Mouse (Mus musculus) liver, embryonic 12.5 days (tissue): Measurements from ENCODE around the gene Adat1. TPM values are rescaled to one million over a fixed set of nuclear protein-coding genes. Genes with fewer than 3 reads are reported as not detected.

Source experiments
- ATAC-seq: fragments of 200-750 bp; cut with Nextera tagmentation; 2 replicates; pipeline ENCODE4 v1.8.0; 2017; ENCODE audit warnings: moderate number of reproducible peaks, mild to moderate bottlenecking, moderate library complexity
- H3K27ac ChIP-seq: fragments of 300-500 bp; sonication (generic); 2 replicates; pipeline ENCODE4 v1.5.1; 2016; ENCODE audit warnings: mild to moderate bottlenecking
- H3K27me3 ChIP-seq: fragments of 300-500 bp; sonication (generic); replicated peaks from 2 replicates; pipeline ENCODE4 v1.6.1; 2016; ENCODE audit warnings: mild to moderate bottlenecking, moderate library complexity
- H3K36me3 ChIP-seq: fragments of 300-500 bp; sonication (generic); 2 replicates; pipeline ENCODE4 v1.6.1; 2016; ENCODE audit warnings: mild to moderate bottlenecking, moderate library complexity
- H3K4me1 ChIP-seq: fragments of 300-500 bp; sonication (generic); 2 replicates; pipeline ENCODE4 v1.6.1; 2016
- H3K4me2 ChIP-seq: fragments of 300-500 bp; sonication (generic); 2 replicates; pipeline ENCODE4 v1.6.1; 2016; ENCODE audit warnings: mild to moderate bottlenecking, moderate library complexity
- H3K4me3 ChIP-seq: fragments of 300-500 bp; sonication (generic); 2 replicates; pipeline ENCODE4 v1.5.1; 2016; ENCODE audit warnings: mild to moderate bottlenecking, moderate library complexity
- H3K9ac ChIP-seq: fragments of 300-500 bp; sonication (generic); 2 replicates; pipeline ENCODE4 v1.6.1; 2016; ENCODE audit warnings: mild to moderate bottlenecking, moderate library complexity
- H3K9me3 ChIP-seq: fragments of 300-500 bp; sonication (generic); replicated peaks from 2 replicates; pipeline ENCODE4 v1.6.1; 2016; ENCODE audit warnings: mild to moderate bottlenecking, moderate library complexity
- whole genome bisulfite sequencing: fragments of 180-500 bp; shearing (Covaris S2); methylation state at CpG from one replicate; pipeline ENCODE4 v1.1.7; 2016; ENCODE audit not compliant: insufficient replicate concordance; 5-methylcytosine and 5-hydroxymethylcytosine counted together
- polyA plus RNA-seq: library from polyadenylated mRNA; unstranded; fragments of >200 nt; fragmentation: Nextera tagmentation; extraction: Ambion mirVana; gene quantifications from 2 replicates; pipeline ENCODE4 v1.2.1, GENCODE M21; 2016

Gene Adat1
- polyA plus RNA-seq, 1 experiment from 2014 or later = 6.9 TPM

DNA sequence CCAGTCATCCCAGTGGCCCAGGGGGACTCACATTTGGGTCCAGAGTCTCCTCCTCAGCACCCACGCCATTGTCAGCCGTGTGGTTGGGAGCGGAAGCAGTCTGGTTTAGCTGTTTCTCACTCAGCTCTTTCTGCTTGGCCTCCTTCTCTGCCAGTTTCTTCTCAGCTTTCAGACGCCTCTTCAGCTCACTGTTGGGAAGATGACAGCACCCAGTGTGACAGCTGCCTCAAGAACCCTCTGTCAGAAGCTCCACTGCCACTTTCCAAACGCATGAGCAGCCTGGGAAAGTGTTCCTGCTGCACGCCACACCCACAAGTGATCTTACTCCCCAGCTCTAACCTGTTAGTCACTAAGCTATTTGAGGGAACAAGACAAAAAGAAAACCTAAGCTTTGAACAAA, 13.5 kb upstream of the Adat1 start:
- Histone ChIP-seq H3K36me3 (peaks cover 80% of the 10 kb centered on the region), H3K27ac (no peak overlapping the region), H3K4me2 (no peak overlapping the region), H3K27me3 (no peaks in the 10 kb centered on the region), H3K4me3 (no peak overlapping the region), H3K4me1 (peaks cover 34% of the 10 kb centered on the region), H3K9ac (no peak overlapping the region), H3K9me3 (no peaks in the 10 kb centered on the region)
- WGBS = 78% methylated on average over 6 of the region's 6 CpGs
- ATAC-seq = no peak

- no peak overlapping the region for H3K4me3 ChIP-seq
- H3K27ac ChIP-seq = no peak overlapping the region
- peaks cover 88% of the 10 kb centered on the region for H3K36me3 ChIP-seq
- H3K4me2 ChIP-seq = no peak overlapping the region
- ATAC-seq = no peak
- H3K4me1 ChIP-seq = peaks cover 25% of the 10 kb centered on the region
- H3K27me3 ChIP-seq = no peaks in the 10 kb centered on the region
- no peaks in the 10 kb centered on the region for H3K9me3 ChIP-seq
- H3K9ac ChIP-seq = no peak overlapping the region
Measured at GRCm38 (mm10) chr8:112004754-112005153, 12.7 kb upstream of the Adat1 start.

DNA sequence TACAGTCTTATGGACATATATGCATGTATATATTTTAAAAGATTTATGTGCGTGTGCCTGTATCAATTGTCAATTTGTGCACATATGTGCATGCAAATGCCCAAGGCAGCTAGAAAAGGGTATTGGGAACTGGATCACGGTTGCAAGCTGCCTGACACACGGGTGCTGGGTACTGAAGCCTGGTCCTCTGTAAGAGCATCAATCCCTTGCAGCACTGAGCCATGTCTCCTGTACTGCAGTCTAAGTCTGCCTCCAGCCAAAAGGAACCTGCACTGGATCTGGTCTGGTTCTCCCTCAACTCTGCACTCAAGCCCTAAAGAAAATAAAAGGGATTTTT, 569 bp upstream of the Adat1 start:
- peaks cover 69% of the 10 kb centered on the region for H3K36me3 ChIP-seq
- H3K27ac ChIP-seq = no peak overlapping the region
- H3K4me3 ChIP-seq = no peak overlapping the region
- no peak for ATAC-seq
- peaks cover 19% of the 10 kb centered on the region for H3K4me1 ChIP-seq
- H3K4me2 ChIP-seq = peak overlapping the region; percentile 91
- WGBS = 61% methylated on average over 3 of the region's 3 CpGs
- H3K9ac ChIP-seq = no peak overlapping the region
- no peaks in the 10 kb centered on the region for H3K27me3 ChIP-seq
- H3K9me3 ChIP-seq = no peaks in the 10 kb centered on the region

- 49% methylated on average over 8 of the region's 8 CpGs for WGBS
- ATAC-seq = no peak
- Histone ChIP-seq H3K4me3 (peak overlapping the region; percentile 86), H3K9ac (peak overlapping the region; percentile 85), H3K4me2 (peak overlapping the region; percentile 91), H3K4me1 (peaks cover 19% of the 10 kb centered on the region), H3K27ac (no peak overlapping the region), H3K36me3 (peaks cover 66% of the 10 kb centered on the region), H3K9me3 (no peaks in the 10 kb centered on the region), H3K27me3 (no peaks in the 10 kb centered on the region)
Measured at GRCm38 (mm10) chr8:111991278-111991677, 824 bp downstream of the Adat1 start.

GRCm38 (mm10) chr8:111989911-111990310, 2.2 kb downstream of the Adat1 start:
- Histone ChIP-seq H3K36me3 (peaks cover 64% of the 10 kb centered on the region), H3K4me1 (peaks cover 20% of the 10 kb centered on the region), H3K9me3 (no peaks in the 10 kb centered on the region), H3K4me3 (no peak overlapping the region), H3K27me3 (no peaks in the 10 kb centered on the region), H3K27ac (no peak overlapping the region), H3K9ac (no peak overlapping the region), H3K4me2 (0 out of 2 replicates have a peak overlapping the region, but pooled peaks have one; percentile 8)
- 11% methylated on average over 7 of the region's 7 CpGs for WGBS
- peak; percentile 30; the same call in 1 of the 2 replicates for ATAC-seq

DNA sequence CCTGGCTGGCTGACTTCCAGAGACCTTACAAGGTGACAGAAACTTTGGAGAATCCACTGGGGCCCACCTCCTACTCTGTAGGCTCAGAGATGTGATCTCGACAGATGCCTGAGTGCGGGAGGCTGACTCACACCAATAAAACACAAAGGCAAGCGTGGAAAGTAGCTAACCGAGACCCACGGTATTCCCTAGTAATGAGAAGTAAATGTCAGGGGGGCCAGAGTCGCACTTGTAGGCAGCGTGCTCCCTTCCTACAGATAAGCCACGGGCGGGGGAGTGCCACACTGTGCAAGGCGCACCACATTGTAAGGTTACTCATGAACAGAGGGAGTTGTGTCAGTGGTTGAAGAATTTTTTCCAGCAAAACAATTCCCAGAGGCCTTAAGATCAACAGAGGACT, 7.6 kb downstream of the Adat1 start:
- Histone ChIP-seq H3K27me3 (no peaks in the 10 kb centered on the region), H3K36me3 (peaks cover 82% of the 10 kb centered on the region), H3K27ac (no peak overlapping the region), H3K9ac (no peak overlapping the region), H3K4me1 (peaks cover 13% of the 10 kb centered on the region; the same call in 1 of the 2 replicates), H3K4me2 (no peak overlapping the region), H3K4me3 (no peak overlapping the region), H3K9me3 (no peaks in the 10 kb centered on the region)
- no peak for ATAC-seq
- 51% methylated on average over 10 of the region's 10 CpGs for WGBS

DNA sequence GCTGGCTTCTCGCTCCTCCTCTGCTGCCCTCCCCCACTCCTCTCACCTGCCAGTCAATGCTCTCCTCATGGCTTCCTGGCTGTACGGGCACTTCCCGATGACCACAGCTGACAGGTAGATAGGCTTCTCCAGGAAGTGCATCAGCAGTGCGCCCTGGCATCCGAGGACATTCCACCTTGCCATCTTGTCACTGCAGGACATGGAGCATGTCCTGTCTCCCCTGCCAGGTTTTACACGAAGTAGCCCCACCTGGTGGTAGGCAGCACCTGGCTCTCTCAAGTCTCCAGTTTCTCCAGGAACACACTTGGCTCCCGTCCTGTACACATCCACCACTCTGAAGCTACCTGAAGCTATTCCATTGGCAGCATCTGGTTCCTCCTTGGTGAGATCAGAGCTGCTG, 10.0 kb downstream of the Adat1 start:
- Histone ChIP-seq H3K4me3 (no peak overlapping the region), H3K36me3 (peaks cover 81% of the 10 kb centered on the region), H3K27me3 (no peaks in the 10 kb centered on the region), H3K27ac (no peak overlapping the region), H3K4me1 (peaks cover 13% of the 10 kb centered on the region), H3K9ac (no peak overlapping the region), H3K9me3 (no peaks in the 10 kb centered on the region), H3K4me2 (no peak overlapping the region)
- ATAC-seq = no peak
- 75% methylated on average over 7 of the region's 7 CpGs for WGBS

DNA sequence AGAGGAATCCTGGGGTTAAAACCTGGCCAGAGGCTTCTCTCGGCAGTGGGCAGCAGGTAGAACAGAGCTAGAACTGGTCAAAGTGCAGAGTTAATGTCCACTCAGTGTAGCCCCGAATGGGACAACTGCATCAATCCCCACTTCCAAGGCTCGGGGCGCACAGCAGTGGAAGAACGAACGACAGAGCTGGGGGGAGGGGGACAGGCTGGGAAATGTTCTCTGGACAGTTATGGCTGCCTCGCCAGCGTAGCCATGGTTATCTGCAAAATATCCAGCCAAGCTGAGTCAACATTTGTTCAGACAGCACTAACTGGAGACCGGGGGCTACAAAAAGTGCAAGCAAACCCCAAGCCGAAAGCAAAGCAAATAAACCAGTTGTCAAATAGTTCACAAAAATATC, 14.0 kb downstream of the Adat1 start:
- no peak overlapping the region for H3K9ac ChIP-seq
- peak overlapping the region; percentile 19 for H3K4me2 ChIP-seq
- peak; percentile 40 for ATAC-seq
- H3K27me3 ChIP-seq = no peaks in the 10 kb centered on the region
- WGBS = 77% methylated on average over 10 of the region's 10 CpGs
- peaks cover 16% of the 10 kb centered on the region for H3K4me1 ChIP-seq
- peak overlapping the region; percentile 48; the same call in 1 of the 2 replicates for H3K27ac ChIP-seq
- peaks cover 86% of the 10 kb centered on the region for H3K36me3 ChIP-seq
- 0 out of 2 replicates have a peak, but pooled peaks cover 8% of the 10 kb centered on the region for H3K9me3 ChIP-seq
- no peak overlapping the region for H3K4me3 ChIP-seq

GRCm38 (mm10) chr8:111976326-111976725, 15.8 kb downstream of the Adat1 start:
- H3K27ac ChIP-seq = 0 out of 2 replicates have a peak overlapping the region, but pooled peaks have one; percentile 18
- 0 out of 2 replicates have a peak, but pooled peaks have one; percentile 4 for ATAC-seq
- H3K36me3 ChIP-seq = peaks cover 87% of the 10 kb centered on the region
- H3K4me3 ChIP-seq = no peak overlapping the region
- no peak overlapping the region for H3K9ac ChIP-seq
- 69% methylated on average over 2 of the region's 2 CpGs for WGBS
- 0 out of 2 replicates have a peak, but pooled peaks cover 8% of the 10 kb centered on the region for H3K9me3 ChIP-seq
- peaks cover 12% of the 10 kb centered on the region for H3K4me1 ChIP-seq
- H3K4me2 ChIP-seq = no peak overlapping the region
- no peaks in the 10 kb centered on the region for H3K27me3 ChIP-seq

DNA sequence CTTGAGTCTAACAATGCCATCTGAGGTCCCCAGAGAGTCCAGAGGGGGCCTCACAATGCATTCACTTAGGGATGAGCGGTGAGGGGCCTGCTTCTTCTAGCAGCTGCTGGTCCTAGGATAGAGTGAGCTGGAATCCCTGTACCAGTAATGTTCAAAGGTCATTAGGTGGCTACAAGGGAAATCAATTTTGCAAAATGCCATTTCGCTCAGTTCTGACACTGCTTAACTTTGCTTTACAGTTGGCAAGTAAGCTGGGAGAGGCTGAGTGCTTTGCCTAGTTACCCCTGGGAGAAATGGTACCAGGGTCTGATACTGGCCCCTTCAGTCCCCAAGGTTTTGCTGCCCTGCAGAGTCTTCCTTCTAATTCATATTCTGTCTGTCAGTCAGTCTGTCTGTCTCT, 16.4 kb downstream of the Adat1 start:
- Histone ChIP-seq H3K9ac (no peak overlapping the region), H3K9me3 (0 out of 2 replicates have a peak, but pooled peaks cover 8% of the 10 kb centered on the region), H3K36me3 (peaks cover 85% of the 10 kb centered on the region), H3K4me3 (no peak overlapping the region), H3K4me1 (peaks cover 12% of the 10 kb centered on the region), H3K27me3 (no peaks in the 10 kb centered on the region), H3K4me2 (no peak overlapping the region), H3K27ac (no peak overlapping the region)
- 83% methylated on average over 2 of the region's 2 CpGs for WGBS
- ATAC-seq = no peak

- WGBS = 90% methylated on average over 12 of the region's 12 CpGs
- no peak overlapping the region for H3K4me3 ChIP-seq
- H3K4me1 ChIP-seq = peaks cover 12% of the 10 kb centered on the region
- H3K4me2 ChIP-seq = no peak overlapping the region
- 0 out of 2 replicates have a peak, but pooled peaks cover 8% of the 10 kb centered on the region for H3K9me3 ChIP-seq
- H3K36me3 ChIP-seq = peaks cover 78% of the 10 kb centered on the region
- no peak overlapping the region for H3K27ac ChIP-seq
- H3K27me3 ChIP-seq = no peaks in the 10 kb centered on the region
- no peak overlapping the region for H3K9ac ChIP-seq
- ATAC-seq = no peak
Measured at GRCm38 (mm10) chr8:111974138-111974537, 18.0 kb downstream of the Adat1 start.

DNA sequence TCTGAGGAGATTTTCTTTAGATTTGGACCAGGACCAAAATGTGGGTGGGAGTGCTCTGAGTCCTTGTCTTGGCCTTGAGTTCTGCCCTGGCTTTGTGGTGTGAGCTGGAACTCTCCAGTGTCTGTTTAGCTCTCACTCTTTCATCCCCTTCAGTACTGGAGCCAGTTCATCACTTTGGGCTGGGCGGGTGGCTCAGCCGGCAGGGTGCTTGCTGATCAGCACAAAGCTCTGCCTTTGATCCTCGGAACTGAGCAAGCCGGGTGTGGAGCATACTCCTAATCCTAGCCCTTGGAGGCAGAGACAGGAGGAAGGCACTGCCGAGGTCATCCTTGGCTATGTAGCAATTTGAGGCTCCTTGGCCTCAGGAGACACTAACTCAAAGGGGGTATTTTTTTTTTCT, 23.1 kb downstream of the Adat1 start:
- Histone ChIP-seq H3K27ac (no peak overlapping the region), H3K4me1 (peaks cover 8% of the 10 kb centered on the region), H3K27me3 (no peaks in the 10 kb centered on the region), H3K9ac (no peak overlapping the region), H3K4me3 (no peak overlapping the region), H3K36me3 (peaks cover 47% of the 10 kb centered on the region), H3K9me3 (0 out of 2 replicates have a peak, but pooled peaks cover 5% of the 10 kb centered on the region), H3K4me2 (no peak overlapping the region)
- ATAC-seq = no peak
- 73% methylated on average over 5 of the region's 5 CpGs for WGBS

GRCm38 (mm10) chr8:111968541-111968940, 23.6 kb downstream of the Adat1 start:
- 83% methylated on average over 10 of the region's 10 CpGs for WGBS
- no peaks in the 10 kb centered on the region for H3K27me3 ChIP-seq

More at GRCm38 (mm10) chr8:111968541-111968940, 23.6 kb downstream of the Adat1 start:
- no peak for ATAC-seq
- no peak overlapping the region for H3K9ac ChIP-seq
- no peak overlapping the region for H3K27ac ChIP-seq
- H3K36me3 ChIP-seq = peaks cover 42% of the 10 kb centered on the region
- H3K4me1 ChIP-seq = peaks cover 8% of the 10 kb centered on the region
- H3K4me3 ChIP-seq = no peak overlapping the region
- no peak overlapping the region for H3K4me2 ChIP-seq
- 0 out of 2 replicates have a peak, but pooled peaks cover 2% of the 10 kb centered on the region for H3K9me3 ChIP-seq
